Mouse (Mus musculus) liver (tissue): ENCODE measurements at regions not wholly inside any gene's neighbourhood (a gene's known extent, or its start where the extent isn't known, plus 50 kb on each side); places are given as distances from the start of the nearest gene placed in this dataset.
"Not testable (repeated sequence)": the region's sequence is repeated elsewhere in the genome, so short reads cannot be mapped to it uniquely, and the experiment has no call there.

Source experiments
- DNase-seq: peaks from one replicate; pipeline ENCODE4 v3.0.0-alpha.2; 2020; ENCODE audit warnings: mixed read lengths

DNA sequence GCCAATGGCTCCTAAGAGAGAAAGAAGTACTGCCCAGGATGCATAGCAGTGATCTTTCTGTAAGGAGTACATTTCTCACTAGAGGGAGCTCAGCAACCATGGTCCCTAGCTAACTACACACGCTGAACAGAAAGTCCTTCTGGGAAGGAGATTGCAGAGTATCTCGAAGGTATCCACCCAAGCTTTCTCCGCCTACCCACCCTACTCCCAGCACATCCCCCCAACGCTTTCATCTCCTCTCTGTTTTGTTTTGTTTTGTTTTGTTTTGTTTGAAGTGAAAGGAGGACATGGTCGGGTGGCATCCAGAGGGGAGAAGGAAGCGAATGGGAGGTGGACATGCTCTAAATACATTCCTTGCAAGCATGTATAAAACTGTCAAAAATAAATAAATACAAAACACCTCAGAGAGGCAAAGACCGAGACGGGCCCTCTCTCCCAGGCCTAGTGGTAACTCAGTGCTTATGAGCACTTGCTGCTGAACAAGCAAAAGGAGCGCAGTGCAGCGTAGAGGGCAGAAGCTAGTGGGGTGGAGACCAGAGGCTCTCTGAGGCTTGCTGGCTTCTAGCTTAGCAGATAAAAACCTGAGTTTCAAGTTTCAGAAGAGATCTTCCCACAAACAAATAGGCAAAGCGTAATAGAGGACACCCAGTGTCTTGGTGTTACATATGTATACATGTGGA lies 83.9 kb upstream of the Gcfc2 start:
- no peak for DNase-seq

DNA sequence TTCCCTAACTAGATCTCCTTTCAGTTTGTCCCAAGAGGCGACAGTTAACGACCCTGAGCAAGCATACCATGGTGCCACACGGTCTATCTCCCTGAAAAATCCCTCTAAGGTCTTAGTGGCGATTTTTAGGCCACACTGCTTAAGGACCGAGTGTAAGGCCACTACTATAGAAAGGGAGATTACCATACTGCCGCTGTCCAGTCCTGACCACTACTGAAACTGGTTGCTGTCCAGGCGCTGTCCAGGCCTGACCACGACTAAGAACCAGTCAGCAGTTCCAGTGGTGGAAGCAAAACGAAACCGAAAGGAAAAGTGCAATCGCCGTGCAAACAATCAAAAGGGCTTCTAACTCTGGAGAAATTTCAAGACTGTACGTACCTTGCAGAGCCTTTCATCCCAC lies 55.3 kb upstream of the Gcfc2 start:
- DNase-seq = not testable (repeated sequence)
